Mouse (Mus musculus) G1E (cell line): Measurements from ENCODE around the gene Cdh3. TPM values are rescaled to one million over a fixed set of nuclear protein-coding genes. Genes with fewer than 3 reads are reported as not detected.
"Not testable (repeated sequence)": the region's sequence is repeated elsewhere in the genome, so short reads cannot be mapped to it uniquely, and the experiment has no call there.

Experiments
- ATAC-seq: 2 replicates; pipeline ENCODE4 v1.8.0; 2016; ENCODE audit warnings: mild to moderate bottlenecking; ENCODE audit not compliant: insufficient number of reproducible peaks, poor library complexity, low FRiP score, severe bottlenecking; ENCODE audit errors: extremely low read depth
- DNase-seq: peaks from one replicate; pipeline ENCODE4 v3.0.0; 2012; ENCODE audit warnings: low spot score
- H3K27me3 ChIP-seq: 2 replicates; pipeline ENCODE4 v1.6.1; 2012; ENCODE audit warnings: mild to moderate bottlenecking, low read length, inconsistent platforms; ENCODE audit not compliant: insufficient read depth
- H3K36me3 ChIP-seq: replicated peaks from 2 replicates; pipeline ENCODE3; 2012; ENCODE audit warnings: mild to moderate bottlenecking, inconsistent platforms
- H3K4me1 ChIP-seq: 2 replicates; pipeline ENCODE4 v1.6.1; 2012; ENCODE audit warnings: low read depth, low read length, inconsistent platforms, mixed read lengths; ENCODE audit not compliant: insufficient read depth
- H3K4me3 ChIP-seq: 2 replicates; pipeline ENCODE4 v1.5.1; 2012; ENCODE audit warnings: low read depth, mild to moderate bottlenecking, inconsistent platforms, low read length, moderate library complexity, mixed read lengths
- H3K9me3 ChIP-seq: replicated peaks from 2 replicates; pipeline ENCODE4 v1.6.1; 2012; ENCODE audit warnings: inconsistent platforms
- CTCF ChIP-seq: IDR thresholded peaks from 2 replicates; pipeline ENCODE4 v1.5.1; 2012; ENCODE audit warnings: low read depth, low read length, inconsistent platforms, mixed read lengths
- GATA1 ChIP-seq: IDR thresholded peaks from 2 replicates; pipeline ENCODE4 v1.6.1; 2012; ENCODE audit warnings: borderline replicate concordance, low read length, inconsistent platforms, mixed read lengths
- GATA2 ChIP-seq: IDR thresholded peaks from 2 replicates; pipeline ENCODE4 v1.6.1; 2012; ENCODE audit warnings: low read depth, low read length, inconsistent platforms, borderline replicate concordance
- POLR2AphosphoS5 ChIP-seq: IDR thresholded peaks from 2 replicates; pipeline ENCODE4 v1.6.1; 2012; ENCODE audit warnings: low read depth, low read length, inconsistent platforms; ENCODE audit not compliant: insufficient replicate concordance
- TAL1 ChIP-seq: conservative IDR thresholded peaks from 2 replicates; pipeline ENCODE4 v1.6.1; 2012; ENCODE audit warnings: low read depth, low read length, inconsistent platforms, mixed read lengths
- polyA plus RNA-seq: library from polyadenylated mRNA; stranded (reverse); fragments of >175 nt; gene quantifications from 2 replicates; pipeline ENCODE4 v1.2.3, GENCODE M21; 2012
- total RNA-seq, 2 experiments: library from RNA; stranded (forward) in 1 of 2; stranded (reverse) in 1 of 2; fragments of 200-1000 nt in 1 of 2; fragments of >200 nt in 1 of 2; fragmentation: Nextera tagmentation in 1 of 2; gene quantifications; 2 replicates each; pipeline ENCODE4 v1.2.3; 2014 to 2017

Cdh3 gene
- total and polyA plus RNA-seq, 3 experiments = 0.05 TPM; not detected in 2

DNA sequence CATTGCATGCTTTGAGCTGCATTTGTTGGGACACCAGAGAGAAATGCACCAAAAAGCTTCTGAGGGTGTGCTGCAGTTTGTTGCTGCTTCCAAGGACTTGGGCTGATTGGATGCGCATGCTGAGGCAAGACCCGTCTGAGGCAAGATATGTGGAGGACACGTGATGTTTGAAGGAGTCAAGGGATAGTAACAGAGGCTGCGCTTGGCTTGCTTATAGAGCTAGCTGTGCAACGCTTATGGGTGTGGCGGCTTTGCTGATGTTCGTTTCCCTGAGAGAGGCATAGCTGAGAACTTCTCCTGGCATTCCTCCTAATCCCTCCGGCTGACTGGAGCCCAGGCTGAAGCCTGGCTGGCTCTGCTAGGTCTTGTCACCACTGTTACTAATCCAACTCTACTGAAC lies 76.2 kb downstream of the Cdh3 start:
- H3K9me3 ChIP-seq = no peaks in the 10 kb centered on the region
- ATAC-seq = no peak
- no peaks in the 10 kb centered on the region for H3K36me3 ChIP-seq
- peaks cover 4% of the 10 kb centered on the region; the same call in 1 of the 2 replicates for H3K27me3 ChIP-seq
- no peak for DNase-seq
- H3K4me1 ChIP-seq = no peaks in the 10 kb centered on the region
- TF ChIP-seq TAL1 = no peak
- H3K4me3 ChIP-seq = no peak overlapping the region

DNA sequence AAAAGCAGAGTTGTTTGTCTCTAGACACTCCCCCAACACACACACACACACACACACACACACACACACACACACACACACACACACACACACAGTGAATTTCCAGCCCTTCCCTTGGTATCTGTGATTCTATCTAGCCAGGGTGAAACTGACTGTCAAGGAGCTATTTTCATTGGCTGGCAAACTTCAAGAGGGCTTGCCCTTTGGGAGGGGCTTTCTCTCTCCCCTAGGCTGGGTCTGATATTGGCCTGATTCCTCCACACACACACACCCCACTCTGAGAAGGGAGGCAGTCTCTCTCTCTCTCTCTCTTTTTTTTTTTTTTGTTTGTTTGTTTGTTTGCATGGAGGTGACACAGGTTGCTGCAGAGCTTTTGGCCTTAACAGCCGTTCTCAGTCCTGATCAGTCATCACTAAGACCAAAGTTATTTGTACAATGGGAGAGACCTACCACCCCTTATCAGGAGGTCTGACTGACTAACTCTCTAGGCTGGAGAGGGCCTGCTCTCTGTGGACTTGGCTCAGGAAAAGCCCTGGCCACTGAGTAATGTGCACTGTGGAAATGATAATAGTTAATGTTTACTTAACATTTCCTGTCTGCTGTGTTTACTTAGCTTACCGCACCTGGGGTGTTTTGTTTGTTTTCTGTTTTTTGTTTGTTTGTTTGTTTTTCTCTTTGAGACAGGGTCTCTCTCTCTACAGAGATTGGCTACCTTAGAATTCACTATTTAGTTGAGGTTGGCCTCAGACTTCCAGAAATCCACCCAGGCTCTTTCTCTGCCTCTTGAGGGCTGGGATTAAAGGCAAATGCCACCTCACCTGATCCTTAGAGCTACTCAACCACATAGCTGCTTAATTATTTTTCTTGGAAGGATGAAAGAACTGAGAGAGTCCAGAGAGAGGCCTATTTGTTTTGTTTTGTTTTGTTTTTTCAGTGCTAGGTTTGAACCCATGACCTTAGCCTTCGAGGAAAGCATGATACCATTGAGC lies 78.0 kb downstream of the Cdh3 start:
- no peak overlapping the region for H3K4me3 ChIP-seq
- ATAC-seq (no peak), DNase-seq (no peak)
- H3K27me3 ChIP-seq = peaks cover 4% of the 10 kb centered on the region; the same call in 1 of the 2 replicates
- H3K36me3 ChIP-seq = no peaks in the 10 kb centered on the region
- no peaks in the 10 kb centered on the region for H3K9me3 ChIP-seq
- H3K4me1 ChIP-seq = no peaks in the 10 kb centered on the region
- TF ChIP-seq GATA1 (no peak), GATA2 (no peak), POLR2AphosphoS5 (no peak), TAL1 (no peak), CTCF (no peak)

DNA sequence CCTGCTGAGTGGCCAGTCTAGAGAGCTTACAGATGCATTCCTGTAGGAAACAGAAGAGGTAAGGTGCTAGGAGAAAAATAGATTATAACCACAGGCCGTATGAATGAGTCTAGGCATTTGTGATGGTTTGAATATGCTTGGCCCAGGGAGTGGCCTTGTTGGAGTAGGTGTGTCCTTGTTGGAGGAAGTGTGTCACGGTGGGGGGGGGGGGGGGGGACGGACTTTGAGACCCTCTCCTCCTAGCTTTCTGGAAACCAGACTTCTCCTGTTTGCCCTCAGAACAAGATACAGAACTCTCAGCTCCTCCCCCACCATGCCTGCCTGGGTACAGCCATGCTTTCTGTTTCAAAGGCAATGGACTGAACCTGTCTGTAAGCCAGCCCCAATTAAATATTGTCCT lies 81.8 kb downstream of the Cdh3 start:
- no peaks in the 10 kb centered on the region for H3K4me1 ChIP-seq
- H3K36me3 ChIP-seq = no peaks in the 10 kb centered on the region
- H3K4me3 ChIP-seq = no peak overlapping the region
- TF ChIP-seq TAL1 = no peak
- TF ChIP-seq POLR2AphosphoS5 = no peak
- ATAC-seq = no peak
- no peak for DNase-seq
- H3K9me3 ChIP-seq = no peaks in the 10 kb centered on the region
- H3K27me3 ChIP-seq = 0 out of 2 replicates have a peak, but pooled peaks cover 5% of the 10 kb centered on the region

DNA sequence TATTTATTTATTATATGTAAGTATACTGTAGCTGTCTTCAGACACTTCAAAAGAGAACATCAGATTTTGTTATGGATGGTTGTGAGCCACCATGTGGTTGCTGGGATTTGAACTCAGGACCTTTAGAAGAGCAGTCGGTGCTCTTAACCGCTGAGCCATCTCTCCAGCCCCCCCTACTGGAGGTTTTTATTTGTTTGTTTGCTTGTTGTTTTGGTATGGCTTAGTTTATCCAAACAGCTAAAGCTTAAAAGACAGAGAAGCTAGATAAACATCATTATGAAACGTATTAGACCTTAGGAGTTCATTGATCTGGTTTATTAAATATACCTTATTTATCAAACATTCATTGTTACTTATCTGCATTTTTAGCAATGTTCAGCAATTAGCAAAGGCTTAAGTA lies 84.9 kb downstream of the Cdh3 start:
- H3K9me3 ChIP-seq, H3K4me1 ChIP-seq, H3K27me3 ChIP-seq, H3K4me3 ChIP-seq, H3K36me3 ChIP-seq, ATAC-seq, DNase-seq: not testable (repeated sequence)

DNA sequence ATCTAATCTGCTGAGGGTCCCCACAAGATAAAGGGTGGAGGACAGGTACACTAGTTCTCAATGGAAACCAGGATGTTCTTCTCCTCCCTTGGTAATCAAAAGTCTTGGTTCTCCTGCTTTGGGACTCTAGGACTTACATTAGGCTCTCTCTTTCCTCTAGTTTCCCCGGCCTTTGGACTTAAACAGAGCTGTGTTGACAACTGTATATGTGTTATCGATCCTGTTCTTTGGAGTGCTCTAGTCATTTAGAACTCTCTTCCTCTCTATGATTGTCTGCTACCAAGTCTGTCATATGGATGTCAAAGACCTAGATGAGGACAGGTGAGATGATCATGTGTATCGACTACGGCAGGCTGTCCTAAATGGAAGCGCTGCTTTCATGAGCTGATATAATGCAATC lies 86.4 kb downstream of the Cdh3 start:
- DNase-seq = no peak
- no peak for ATAC-seq
- Histone ChIP-seq H3K36me3 (no peaks in the 10 kb centered on the region), H3K4me3 (no peak overlapping the region), H3K27me3 (0 out of 2 replicates have a peak, but pooled peaks cover 5% of the 10 kb centered on the region), H3K4me1 (no peaks in the 10 kb centered on the region), H3K9me3 (no peaks in the 10 kb centered on the region)
- no peak for TF ChIP-seq CTCF
- no peak for TF ChIP-seq GATA2
- no peak for TF ChIP-seq TAL1
- TF ChIP-seq GATA1 = no peak
- no peak for TF ChIP-seq POLR2AphosphoS5

DNA sequence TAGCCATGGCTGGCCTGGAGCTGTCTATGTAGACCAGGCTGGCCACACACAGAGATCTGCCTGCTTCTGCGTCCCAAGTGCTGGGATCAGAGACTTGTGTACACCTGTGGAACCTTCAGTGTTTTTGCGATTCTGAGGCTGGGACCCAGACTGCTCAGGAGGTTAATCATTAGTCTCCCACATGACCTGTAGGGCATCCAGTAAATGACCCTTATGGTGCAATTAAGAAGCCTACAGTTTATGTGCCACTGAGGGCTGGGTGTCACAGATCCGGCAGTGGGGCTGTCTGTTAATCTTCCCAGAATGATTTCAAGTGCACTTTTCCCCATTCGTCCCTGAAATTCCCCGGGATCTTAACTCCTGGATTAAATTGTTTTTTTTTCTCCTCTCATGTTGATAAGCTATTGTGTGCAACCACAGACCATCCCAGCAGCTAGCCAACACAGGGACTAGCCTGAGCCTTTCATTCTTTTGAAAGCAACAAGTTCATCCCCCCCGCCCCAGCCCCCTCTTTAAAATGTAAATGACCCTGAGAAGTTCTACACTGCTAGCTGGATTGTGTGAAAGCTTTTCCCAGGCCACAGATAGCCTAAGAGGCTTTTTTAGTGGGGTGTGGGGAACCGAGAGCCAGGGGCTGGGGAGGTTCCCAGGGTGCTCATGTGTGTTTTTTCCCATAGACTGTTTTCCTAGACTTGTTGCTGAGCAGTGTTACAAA lies 88.7 kb downstream of the Cdh3 start:
- no peak for ATAC-seq
- H3K36me3 ChIP-seq = no peaks in the 10 kb centered on the region

More for the DNA sequence above, 88.7 kb downstream of the Cdh3 start:
- TF ChIP-seq POLR2AphosphoS5 (no peak), TAL1 (no peak), GATA2 (no peak), CTCF (no peak)
- peaks cover 20% of the 10 kb centered on the region; the same call in 1 of the 2 replicates for H3K27me3 ChIP-seq
- no peak overlapping the region for H3K4me3 ChIP-seq
- H3K9me3 ChIP-seq = no peaks in the 10 kb centered on the region
- H3K4me1 ChIP-seq = no peaks in the 10 kb centered on the region
- DNase-seq = no peak
